In the genomic region with DNA sequence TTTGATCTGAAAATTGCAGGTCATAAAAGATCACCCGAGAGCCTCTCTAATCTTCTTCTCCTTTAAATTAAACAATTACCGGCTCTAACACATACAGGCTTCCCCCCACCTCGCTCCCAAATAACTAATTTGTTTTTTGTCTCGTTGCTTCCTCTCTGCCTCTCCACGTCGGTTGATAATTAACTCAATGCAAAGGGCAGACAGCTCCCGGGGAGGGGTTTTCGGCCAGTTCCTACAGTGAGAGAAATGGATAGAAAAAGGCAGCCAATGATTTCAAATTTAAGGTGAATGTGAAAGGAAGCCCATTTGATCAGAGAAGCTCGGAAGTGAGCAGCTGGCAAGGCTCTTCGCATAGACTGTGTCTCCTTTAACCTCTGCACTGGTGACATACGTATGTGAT, we compare ENCODE assay signal across 24 mouse cellular contexts. TPM values are rescaled to one million over a fixed set of nuclear protein-coding genes. Genes with fewer than 3 reads are reported as not detected.
DNase-seq lines count a peak whose midpoint lies in the region; ATAC-seq lines count a peak whose summit lies in the region.
"Had no signal": no experiment of that assay in that cellular context is flagged by ENCODE, and none has a peak within 500 bp of the region (broad histone marks: within the 10 kb centered on the region; RNA-seq: fewer than 3 reads in every experiment).

No protein-coding gene starts in this region.

- H3K27ac ChIP-seq in kidney, embryonic 15.5 days = peak overlapping the region; percentile 6; the same call in 1 of the 2 replicates
- H3K27ac ChIP-seq in intestine, embryonic 14.5 days (ENCODE audit: low read depth) = peak overlapping the region; percentile 49; the same call in 1 of the 2 replicates
- 0 out of 2 replicates have a peak overlapping the region, but pooled peaks have one; percentile 18 for H3K27ac ChIP-seq in liver, embryonic 12.5 days
- peak overlapping the region; percentile 51; the same call in 1 of the 2 replicates for H3K27ac ChIP-seq in stomach, embryonic 15.5 days
- H3K27ac ChIP-seq in hindbrain, embryonic 16.5 days (ENCODE audit: low read depth, low read length) = no peak overlapping the region
- H3K27ac ChIP-seq: hindbrain, embryonic 12.5 days; left cerebral cortex, adult 2 months; macrophage; midbrain, embryonic 15.5 days; neural tube, embryonic 12.5 days had no signal

- H3K36me3 ChIP-seq in kidney, embryonic 15.5 days = no peaks in the 10 kb centered on the region
- no peaks in the 10 kb centered on the region for H3K36me3 ChIP-seq in intestine, embryonic 14.5 days (ENCODE audit: control insufficient read depth, insufficient read depth, low read length)
- no peaks in the 10 kb centered on the region for H3K36me3 ChIP-seq in liver, embryonic 12.5 days
- H3K36me3 ChIP-seq in stomach, embryonic 15.5 days = no peaks in the 10 kb centered on the region
- no peaks in the 10 kb centered on the region for H3K36me3 ChIP-seq in hindbrain, embryonic 16.5 days (ENCODE audit: control insufficient read depth, insufficient read depth, low read length)
- H3K36me3 ChIP-seq: embryonic facial prominence, embryonic 15.5 days; heart, embryonic 12.5 days; hindbrain, embryonic 12.5 days; lung, embryonic 15.5 days; midbrain, embryonic 15.5 days; neural tube, embryonic 12.5 days had no signal

- no peaks in the 10 kb centered on the region for H3K9me3 ChIP-seq in kidney, embryonic 15.5 days (replicated peaks)
- H3K9me3 ChIP-seq in intestine, embryonic 14.5 days (ENCODE audit: control insufficient read depth, low read length) = no peaks in the 10 kb centered on the region
- H3K9me3 ChIP-seq in liver, embryonic 12.5 days (replicated peaks) = no peaks in the 10 kb centered on the region
- H3K9me3 ChIP-seq in stomach, embryonic 15.5 days = no peaks in the 10 kb centered on the region
- no peaks in the 10 kb centered on the region for H3K9me3 ChIP-seq in hindbrain, embryonic 16.5 days (ENCODE audit: control insufficient read depth, low read length)
- H3K9me3 ChIP-seq: embryonic facial prominence, embryonic 15.5 days; heart, embryonic 12.5 days; hindbrain, embryonic 12.5 days; lung, embryonic 15.5 days; midbrain, embryonic 15.5 days; neural tube, embryonic 12.5 days had no signal

- no peak for ATAC-seq in kidney, embryonic 15.5 days (replicated peaks; ENCODE audit: low FRiP score)
- ATAC-seq in intestine, embryonic 14.5 days (replicated peaks; ENCODE audit: low FRiP score, low TSS enrichment, low read depth) = no peak
- no peak for ATAC-seq in liver, embryonic 12.5 days
- ATAC-seq in stomach, embryonic 15.5 days (ENCODE audit: insufficient read depth, low FRiP score, low read depth) = no peak
- ATAC-seq in hindbrain, embryonic 16.5 days = no peak
- ATAC-seq: CD4-positive, CD25-positive, alpha-beta regulatory T cell, adult 4 months; forebrain, postnatal 0 days; midbrain, embryonic 15.5 days had no signal

- H3K4me2 ChIP-seq in kidney, embryonic 15.5 days = 0 out of 2 replicates have a peak overlapping the region, but pooled peaks have one; percentile 20
- H3K4me2 ChIP-seq in intestine, embryonic 14.5 days (ENCODE audit: low read length) = no peak overlapping the region
- no peak overlapping the region for H3K4me2 ChIP-seq in liver, embryonic 12.5 days
- peak overlapping the region; percentile 8; the same call in 1 of the 2 replicates for H3K4me2 ChIP-seq in stomach, embryonic 15.5 days
- H3K4me2 ChIP-seq in hindbrain, embryonic 16.5 days (ENCODE audit: low read length) = no peak overlapping the region
- H3K4me2 ChIP-seq: embryonic facial prominence, embryonic 15.5 days; heart, embryonic 12.5 days; hindbrain, embryonic 12.5 days; midbrain, embryonic 15.5 days; neural tube, embryonic 12.5 days had no signal

- H3K9ac ChIP-seq in kidney, embryonic 15.5 days = no peak overlapping the region
- no peak overlapping the region for H3K9ac ChIP-seq in intestine, embryonic 14.5 days (ENCODE audit: low read length)
- no peak overlapping the region for H3K9ac ChIP-seq in liver, embryonic 12.5 days
- H3K9ac ChIP-seq in stomach, embryonic 15.5 days = no peak overlapping the region
- H3K9ac ChIP-seq in hindbrain, embryonic 16.5 days (ENCODE audit: low read depth, low read length) = no peak overlapping the region
- H3K9ac ChIP-seq: embryonic facial prominence, embryonic 15.5 days; forebrain, postnatal 0 days; heart, embryonic 12.5 days; hindbrain, embryonic 12.5 days; lung, embryonic 15.5 days; midbrain, embryonic 15.5 days; neural tube, embryonic 12.5 days had no signal

- no peaks in the 10 kb centered on the region for H3K27me3 ChIP-seq in kidney, embryonic 15.5 days
- H3K27me3 ChIP-seq in intestine, embryonic 14.5 days (replicated peaks; ENCODE audit: control insufficient read depth, insufficient read depth, low read length) = no peaks in the 10 kb centered on the region
- peaks cover 24% of the 10 kb centered on the region for H3K27me3 ChIP-seq in liver, embryonic 12.5 days (replicated peaks)
- H3K27me3 ChIP-seq in stomach, embryonic 15.5 days (replicated peaks) = no peaks in the 10 kb centered on the region
- no peaks in the 10 kb centered on the region for H3K27me3 ChIP-seq in hindbrain, embryonic 16.5 days (replicated peaks; ENCODE audit: control insufficient read depth, insufficient read depth, low read length)
- H3K27me3 ChIP-seq: embryonic facial prominence, embryonic 15.5 days; heart, embryonic 12.5 days; hindbrain, embryonic 12.5 days; lung, embryonic 15.5 days; midbrain, embryonic 15.5 days; neural tube, embryonic 12.5 days had no signal

- no peak for DNase-seq in kidney, adult 9 months
- peak; percentile 64 for DNase-seq in intestine, embryonic 14.5 days (ENCODE audit: low spot score)
- no peak for DNase-seq in adrenal gland, postnatal 25 days
- DNase-seq: adrenal gland, postnatal 36 days; cerebellum, adult 11 months; cerebellum, adult 9-11 months; forebrain, postnatal 0 days; gastrocnemius, postnatal 25 days; heart, adult 18-20 months; heart, postnatal 14 days; thymus, postnatal 14 days had no signal

- H3K4me3 ChIP-seq in kidney, embryonic 15.5 days (replicated peaks) = no peak overlapping the region
- no peak overlapping the region for H3K4me3 ChIP-seq in intestine, embryonic 14.5 days (ENCODE audit: low read depth, low read length)
- no peak overlapping the region for H3K4me3 ChIP-seq in liver, embryonic 12.5 days
- H3K4me3 ChIP-seq in stomach, embryonic 15.5 days (replicated peaks) = no peak overlapping the region
- no peak overlapping the region for H3K4me3 ChIP-seq in hindbrain, embryonic 16.5 days (ENCODE audit: low read length)
- H3K4me3 ChIP-seq: embryonic facial prominence, embryonic 15.5 days; heart, embryonic 12.5 days; hindbrain, embryonic 12.5 days; left cerebral cortex, adult 2 months; lung, embryonic 15.5 days; midbrain, embryonic 15.5 days; neural tube, embryonic 12.5 days had no signal

- whole genome bisulfite sequencing in kidney, embryonic 15.5 days = 39% methylated on average over 11 of the region's 11 CpGs
- WGBS in intestine, embryonic 14.5 days = 41% methylated on average over 11 of the region's 11 CpGs
- 55% methylated on average over 11 of the region's 11 CpGs for WGBS in liver, embryonic 12.5 days (ENCODE audit: insufficient replicate concordance)
- WGBS in stomach, embryonic 15.5 days = 50% methylated on average over 11 of the region's 11 CpGs
- WGBS in hindbrain, embryonic 16.5 days = 46% methylated on average over 11 of the region's 11 CpGs

- peaks cover 33% of the 10 kb centered on the region for H3K4me1 ChIP-seq in kidney, embryonic 15.5 days
- H3K4me1 ChIP-seq in intestine, embryonic 14.5 days (replicated peaks; ENCODE audit: control insufficient read depth, insufficient read depth, low read length) = peaks cover 13% of the 10 kb centered on the region; the same call in 1 of the 2 replicates
- H3K4me1 ChIP-seq in liver, embryonic 12.5 days = peaks cover 24% of the 10 kb centered on the region
- H3K4me1 ChIP-seq in stomach, embryonic 15.5 days = peaks cover 18% of the 10 kb centered on the region
- H3K4me1 ChIP-seq in hindbrain, embryonic 16.5 days (ENCODE audit: control insufficient read depth, insufficient read depth, low read depth, low read length) = peaks cover 4% of the 10 kb centered on the region; the same call in 1 of the 2 replicates

RNA-seq across cellular contexts. Expression of a gene that starts 12.8 kb away (rescaled TPM):
- polyA plus RNA-seq in kidney, embryonic 15.5 days (2015; fragmentation: Nextera tagmentation; extraction: Ambion mirVana) = 51.5 and 55.2 TPM in 2 replicates
- 80.3 and 87.9 TPM in 2 replicates for polyA plus RNA-seq in intestine, embryonic 14.5 days (2014; fragmentation: Nextera tagmentation; extraction: Ambion mirVana)
- 10.6 and 11.0 TPM in 2 replicates for polyA plus RNA-seq in liver, embryonic 12.5 days (2016; fragmentation: Nextera tagmentation; extraction: Ambion mirVana)
- polyA plus RNA-seq in stomach, embryonic 15.5 days (2015; fragmentation: Nextera tagmentation; extraction: Ambion mirVana) = 71.2 and 78.3 TPM in 2 replicates
- polyA plus RNA-seq in hindbrain, embryonic 16.5 days (2015; fragmentation: Nextera tagmentation; extraction: Ambion mirVana) = 12.9 and 15.3 TPM in 2 replicates
- total RNA-seq in adrenal gland, postnatal 25 days (2021) = 40.3 and 42.4 TPM in 2 replicates

Comparison
In these comparisons a context has a peak if more than half of its experiments do, and no peak if none do; other contexts are left out.
1. H3K4me2 ChIP-seq: peak in kidney, embryonic 15.5 days (single experiment) and stomach, embryonic 15.5 days (single experiment); none in intestine, embryonic 14.5 days (single experiment), liver, embryonic 12.5 days (single experiment) and hindbrain, embryonic 16.5 days (single experiment).